Mouse (Mus musculus): ENCODE data around the gene Frmd4b. TPM values are rescaled to one million over a fixed set of nuclear protein-coding genes. Genes with fewer than 3 reads are reported as not detected.

Frmd4b gene
- polyA plus RNA-seq, 1 experiment from 2014 or later, result 12.1 TPM

GRCm38 (mm10) chr6:97353371-97353770 is 264.0 kb downstream of the Frmd4b start:
- Histone ChIP-seq H3K27ac (peak overlapping the region; percentile 17; the same call in 1 of the 2 replicates), H3K9ac (no peak overlapping the region), H3K27me3 (no peaks in the 10 kb centered on the region), H3K9me3 (replicated peaks) (no peaks in the 10 kb centered on the region), H3K4me1 (replicated peaks) (peaks cover 53% of the 10 kb centered on the region), H3K4me2 (peak overlapping the region; percentile 49), H3K36me3 (no peaks in the 10 kb centered on the region), H3K4me3 (peak overlapping the region; percentile 40)
- ATAC-seq (replicated peaks; ENCODE audit: insufficient number of reproducible peaks, insufficient read depth, low FRiP score, low read depth), result no peak
- 26% methylated on average over 6 of the region's 6 CpGs for WGBS

GRCm38 (mm10) chr6:97352505-97353154 is 264.7 kb downstream of the Frmd4b start:
- Histone ChIP-seq H3K9me3 (replicated peaks) (no peaks in the 10 kb centered on the region), H3K4me1 (replicated peaks) (peaks cover 58% of the 10 kb centered on the region), H3K4me3 (peak overlapping the region; percentile 10; the same call in 1 of the 2 replicates), H3K4me2 (peak overlapping the region; percentile 49), H3K36me3 (no peaks in the 10 kb centered on the region), H3K27me3 (no peaks in the 10 kb centered on the region), H3K9ac (no peak overlapping the region), H3K27ac (peak overlapping the region; percentile 28; the same call in 1 of the 2 replicates)
- ATAC-seq (replicated peaks; ENCODE audit: insufficient number of reproducible peaks, insufficient read depth, low FRiP score, low read depth), result no peak
- 31% methylated on average over 10 of the region's 10 CpGs for WGBS

DNA sequence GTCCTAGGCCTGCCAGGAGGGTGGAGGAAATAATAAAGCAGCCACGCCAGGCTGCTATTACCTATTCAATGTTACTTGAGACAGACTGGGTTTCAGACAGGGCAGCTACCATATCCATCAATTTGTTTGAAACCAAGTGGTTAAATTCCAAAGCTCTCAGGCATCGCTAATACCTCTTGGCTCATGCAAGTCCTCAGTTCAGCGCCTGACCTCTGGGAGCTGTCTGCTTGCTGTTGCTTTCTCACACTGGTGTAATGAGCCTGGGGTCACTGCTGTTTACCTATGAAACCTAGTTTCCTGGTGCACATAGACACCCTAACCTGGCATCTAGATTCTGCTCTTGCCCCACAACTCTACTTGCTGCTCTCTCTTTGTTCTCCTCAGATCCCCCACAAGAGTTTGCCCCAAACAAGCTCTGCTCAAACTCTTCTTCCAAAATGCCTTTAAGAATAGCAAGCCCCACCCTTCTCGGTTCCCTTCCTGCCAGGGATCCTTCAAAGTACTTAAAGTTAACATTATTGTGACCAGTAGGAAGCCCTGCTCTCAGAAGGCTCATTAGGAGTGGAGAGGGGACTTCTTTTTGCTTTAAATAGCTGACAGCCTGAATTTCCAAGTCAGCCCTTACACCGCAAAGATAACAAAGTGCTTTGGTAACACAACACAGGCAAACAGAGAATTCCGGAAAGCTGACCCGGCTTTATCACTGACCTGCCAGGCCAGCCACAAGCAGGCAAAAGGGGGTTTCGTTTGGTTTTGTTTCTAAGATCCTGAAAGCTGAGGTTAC is 267.8 kb downstream of the Frmd4b start:
- H3K27me3 ChIP-seq, result no peaks in the 10 kb centered on the region
- H3K9me3 ChIP-seq (replicated peaks), result no peaks in the 10 kb centered on the region
- H3K27ac ChIP-seq, result peak overlapping the region; percentile 53
- no peak overlapping the region for H3K9ac ChIP-seq
- peak; percentile 53; the same call in 1 of the 2 replicates for ATAC-seq (replicated peaks; ENCODE audit: insufficient number of reproducible peaks, insufficient read depth, low FRiP score, low read depth)
- H3K4me3 ChIP-seq, result no peak overlapping the region
- H3K4me1 ChIP-seq (replicated peaks), result peaks cover 49% of the 10 kb centered on the region
- H3K36me3 ChIP-seq, result no peaks in the 10 kb centered on the region
- peak overlapping the region; percentile 41 for H3K4me2 ChIP-seq
- 19% methylated on average over 8 of the region's 8 CpGs for WGBS

DNA sequence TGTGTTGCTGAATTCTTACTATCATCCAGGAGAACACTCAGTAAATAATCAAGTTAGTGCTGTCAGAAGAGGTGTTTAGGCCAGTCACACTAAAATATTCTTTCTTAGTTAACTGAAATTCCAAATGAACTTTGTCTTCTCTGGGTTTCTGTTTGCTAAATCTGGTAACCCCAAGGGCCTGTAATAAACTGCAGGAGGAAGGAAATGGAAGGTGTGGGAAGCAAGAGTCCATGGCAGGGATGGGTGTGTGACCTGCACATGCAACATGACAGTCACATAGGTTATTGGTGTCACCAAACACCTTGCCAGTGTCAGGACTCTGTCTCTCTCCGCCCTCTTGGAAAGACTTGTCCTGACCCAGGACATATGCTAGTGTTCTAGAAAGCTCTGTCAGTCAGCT is 270.4 kb downstream of the Frmd4b start:
- Histone ChIP-seq H3K9me3 (replicated peaks) (no peaks in the 10 kb centered on the region), H3K4me3 (no peak overlapping the region), H3K27me3 (no peaks in the 10 kb centered on the region), H3K4me2 (no peak overlapping the region), H3K27ac (no peak overlapping the region), H3K36me3 (no peaks in the 10 kb centered on the region), H3K4me1 (replicated peaks) (peaks cover 28% of the 10 kb centered on the region), H3K9ac (no peak overlapping the region)
- 90% methylated on average over 1 of the region's 1 CpGs for WGBS
- ATAC-seq (replicated peaks; ENCODE audit: insufficient number of reproducible peaks, insufficient read depth, low FRiP score, low read depth), result no peak

DNA sequence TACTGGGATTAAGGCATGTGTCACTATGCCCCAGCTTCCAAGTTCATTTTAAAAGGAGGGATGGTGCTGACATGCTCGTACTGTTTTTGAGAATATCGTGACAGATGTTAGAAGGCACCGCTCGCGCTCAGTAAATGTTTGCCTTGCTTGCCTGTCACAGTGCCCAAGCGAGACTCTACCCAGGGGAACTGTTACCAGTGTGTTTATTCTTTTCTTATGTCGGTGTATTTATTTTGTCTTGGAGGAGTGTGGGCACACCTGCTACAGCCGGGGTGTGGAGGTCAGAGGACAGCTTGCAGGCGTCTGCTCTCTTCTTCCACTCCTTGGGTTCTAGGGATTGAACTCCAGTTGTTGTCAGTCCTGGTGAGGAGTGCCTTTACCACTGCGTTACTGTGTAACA is 270.8 kb downstream of the Frmd4b start:
- Histone ChIP-seq H3K36me3 (no peaks in the 10 kb centered on the region), H3K27me3 (no peaks in the 10 kb centered on the region), H3K27ac (no peak overlapping the region), H3K4me2 (no peak overlapping the region), H3K9ac (no peak overlapping the region), H3K9me3 (replicated peaks) (no peaks in the 10 kb centered on the region), H3K4me1 (replicated peaks) (peaks cover 28% of the 10 kb centered on the region), H3K4me3 (no peak overlapping the region)
- ATAC-seq (replicated peaks; ENCODE audit: insufficient number of reproducible peaks, insufficient read depth, low FRiP score, low read depth), result no peak
- WGBS, result 69% methylated on average over 10 of the region's 10 CpGs

DNA sequence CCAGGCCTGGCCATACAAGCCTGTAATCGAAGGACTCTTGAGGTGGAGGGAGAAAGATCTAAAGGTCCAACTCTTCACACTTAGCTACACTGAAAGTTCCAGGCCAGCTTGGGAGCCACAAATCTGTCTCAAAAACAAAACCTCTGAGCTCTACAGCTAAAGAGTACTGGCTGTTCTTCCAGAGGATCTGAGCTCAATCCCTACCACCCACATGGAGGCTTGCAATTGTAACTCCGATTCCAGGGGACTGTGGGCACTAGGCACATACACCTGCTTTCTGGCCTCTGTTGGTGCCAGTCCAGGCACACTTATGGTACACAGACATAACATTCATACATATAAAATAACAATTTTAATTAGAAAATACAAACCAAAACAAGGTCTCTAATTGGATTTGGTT is 271.4 kb downstream of the Frmd4b start:
- no peak overlapping the region for H3K4me3 ChIP-seq
- H3K9ac ChIP-seq, result no peak overlapping the region
- H3K4me1 ChIP-seq (replicated peaks), result peaks cover 33% of the 10 kb centered on the region
- no peak for ATAC-seq (replicated peaks; ENCODE audit: insufficient number of reproducible peaks, insufficient read depth, low FRiP score, low read depth)
- H3K27ac ChIP-seq, result no peak overlapping the region
- no peaks in the 10 kb centered on the region for H3K27me3 ChIP-seq
- no peaks in the 10 kb centered on the region for H3K9me3 ChIP-seq (replicated peaks)
- no peaks in the 10 kb centered on the region for H3K36me3 ChIP-seq
- WGBS, result 89% methylated on average over 2 of the region's 2 CpGs
- no peak overlapping the region for H3K4me2 ChIP-seq

GRCm38 (mm10) chr6:97342185-97342584 is 275.2 kb downstream of the Frmd4b start:
- H3K4me3 ChIP-seq, result no peak overlapping the region
- 89% methylated on average over 5 of the region's 5 CpGs for WGBS
- no peak overlapping the region for H3K9ac ChIP-seq
- no peak for ATAC-seq (replicated peaks; ENCODE audit: insufficient number of reproducible peaks, insufficient read depth, low FRiP score, low read depth)
- peaks cover 20% of the 10 kb centered on the region for H3K4me1 ChIP-seq (replicated peaks)
- H3K27ac ChIP-seq, result 0 out of 2 replicates have a peak overlapping the region, but pooled peaks have one; percentile 0
- H3K36me3 ChIP-seq, result no peaks in the 10 kb centered on the region
- no peaks in the 10 kb centered on the region for H3K27me3 ChIP-seq
- H3K4me2 ChIP-seq, result no peak overlapping the region
- no peaks in the 10 kb centered on the region for H3K9me3 ChIP-seq (replicated peaks)

GRCm38 (mm10) chr6:97341628-97342027 is 275.7 kb downstream of the Frmd4b start:
- H3K4me3 ChIP-seq, result no peak overlapping the region
- no peak for ATAC-seq (replicated peaks; ENCODE audit: insufficient number of reproducible peaks, insufficient read depth, low FRiP score, low read depth)
- H3K27me3 ChIP-seq, result no peaks in the 10 kb centered on the region
- H3K27ac ChIP-seq, result peak overlapping the region; percentile 17; the same call in 1 of the 2 replicates
- H3K9ac ChIP-seq, result no peak overlapping the region
- H3K36me3 ChIP-seq, result no peaks in the 10 kb centered on the region
- WGBS, result 62% methylated on average over 1 of the region's 1 CpGs
- peaks cover 18% of the 10 kb centered on the region for H3K4me1 ChIP-seq (replicated peaks)
- H3K4me2 ChIP-seq, result no peak overlapping the region
- no peaks in the 10 kb centered on the region for H3K9me3 ChIP-seq (replicated peaks)

DNA sequence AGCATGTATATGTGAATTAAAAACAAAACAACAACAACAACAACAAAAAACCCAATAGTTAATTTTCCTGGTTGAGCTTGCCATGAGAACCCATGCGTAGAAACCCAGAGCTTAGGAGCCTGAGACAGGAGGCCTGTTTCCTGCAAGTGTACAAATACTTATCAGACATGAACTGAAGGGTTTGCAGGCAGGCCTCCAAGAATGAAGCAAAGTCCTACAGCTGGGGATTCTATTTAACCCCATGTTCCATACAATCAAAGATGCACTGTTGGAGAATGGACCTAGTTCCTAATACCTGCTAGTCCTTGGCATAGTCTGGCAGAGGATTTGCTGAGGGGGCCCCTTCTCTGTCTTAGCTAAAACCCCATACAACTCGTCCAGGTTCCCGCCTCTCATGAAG is 276.2 kb downstream of the Frmd4b start:
- peaks cover 18% of the 10 kb centered on the region for H3K4me1 ChIP-seq (replicated peaks)
- H3K4me2 ChIP-seq, result no peak overlapping the region
- peak overlapping the region; percentile 17; the same call in 1 of the 2 replicates for H3K27ac ChIP-seq
- ATAC-seq (replicated peaks; ENCODE audit: insufficient number of reproducible peaks, insufficient read depth, low FRiP score, low read depth), result no peak
- 62% methylated on average over 3 of the region's 3 CpGs for WGBS
- H3K9ac ChIP-seq, result no peak overlapping the region
- H3K9me3 ChIP-seq (replicated peaks), result no peaks in the 10 kb centered on the region
- H3K27me3 ChIP-seq, result no peaks in the 10 kb centered on the region
- no peak overlapping the region for H3K4me3 ChIP-seq
- no peaks in the 10 kb centered on the region for H3K36me3 ChIP-seq

GRCm38 (mm10) chr6:97340211-97340791 is 277.0 kb downstream of the Frmd4b start:
- ATAC-seq (replicated peaks; ENCODE audit: insufficient number of reproducible peaks, insufficient read depth, low FRiP score, low read depth), result no peak
- WGBS, result 87% methylated on average over 17 of the region's 17 CpGs
- no peak overlapping the region for H3K27ac ChIP-seq
- no peak overlapping the region for H3K4me3 ChIP-seq
- H3K9me3 ChIP-seq (replicated peaks), result no peaks in the 10 kb centered on the region
- peaks cover 18% of the 10 kb centered on the region for H3K4me1 ChIP-seq (replicated peaks)
- no peaks in the 10 kb centered on the region for H3K27me3 ChIP-seq
- H3K36me3 ChIP-seq, result no peaks in the 10 kb centered on the region
- no peak overlapping the region for H3K9ac ChIP-seq
- no peak overlapping the region for H3K4me2 ChIP-seq

- no peak for ATAC-seq (replicated peaks; ENCODE audit: insufficient number of reproducible peaks, insufficient read depth, low FRiP score, low read depth)
- WGBS, result 61% methylated on average over 5 of the region's 5 CpGs
- no peaks in the 10 kb centered on the region for H3K27me3 ChIP-seq
- no peak overlapping the region for H3K27ac ChIP-seq
- no peak overlapping the region for H3K9ac ChIP-seq
- H3K4me1 ChIP-seq (replicated peaks), result peaks cover 18% of the 10 kb centered on the region
- H3K4me2 ChIP-seq, result no peak overlapping the region
- H3K9me3 ChIP-seq (replicated peaks), result no peaks in the 10 kb centered on the region
- no peaks in the 10 kb centered on the region for H3K36me3 ChIP-seq
- H3K4me3 ChIP-seq, result no peak overlapping the region
Observed at GRCm38 (mm10) chr6:97339271-97339681, 278.1 kb downstream of the Frmd4b start.
